Mouse (Mus musculus) forelimb bud, embryonic 11.5 days (tissue): ENCODE data around the gene Rptor.
A peak's percentile ranks its signal among the peaks of the same experiment; 100 is the strongest.

ENCODE experiments used
- DNase-seq: peaks from one replicate; pipeline ENCODE4 v3.0.0-alpha.2; 2012; ENCODE audit warnings: low read depth, low spot score

Gene Rptor

GRCm38 (mm10) chr11:119738990-119739846 lies 136.5 kb downstream of the Rptor start:
- DNase-seq: no peak

GRCm38 (mm10) chr11:119741401-119741800 lies 138.7 kb downstream of the Rptor start:
- DNase-seq: no peak

- DNase-seq: peak; percentile 49
These were observed 141.7 kb downstream of the Rptor start for GRCm38 (mm10) chr11:119744436-119744835.

GRCm38 (mm10) chr11:119745333-119745732 lies 142.6 kb downstream of the Rptor start:
- peak; percentile 10 for DNase-seq

GRCm38 (mm10) chr11:119754459-119754858 lies 151.8 kb downstream of the Rptor start:
- no peak for DNase-seq

- no peak for DNase-seq
These were observed 155.5 kb downstream of the Rptor start for GRCm38 (mm10) chr11:119758214-119758613.

GRCm38 (mm10) chr11:119758705-119759327 lies 156.1 kb downstream of the Rptor start:
- DNase-seq: no peak

GRCm38 (mm10) chr11:119762911-119763310 lies 160.2 kb downstream of the Rptor start:
- no peak for DNase-seq

- DNase-seq: no peak
These were observed 163.3 kb downstream of the Rptor start for GRCm38 (mm10) chr11:119766023-119766422.

GRCm38 (mm10) chr11:119766782-119767459 lies 164.2 kb downstream of the Rptor start:
- no peak for DNase-seq

- DNase-seq: no peak
These were observed 164.8 kb downstream of the Rptor start for GRCm38 (mm10) chr11:119767525-119767924.

- DNase-seq: no peak
These were observed 165.8 kb downstream of the Rptor start for GRCm38 (mm10) chr11:119768511-119768910.

- DNase-seq: no peak
These were observed 167.0 kb downstream of the Rptor start for GRCm38 (mm10) chr11:119769666-119770065.

GRCm38 (mm10) chr11:119770985-119771384 lies 168.3 kb downstream of the Rptor start:
- DNase-seq: no peak

GRCm38 (mm10) chr11:119772896-119773295 lies 170.2 kb downstream of the Rptor start:
- no peak for DNase-seq

GRCm38 (mm10) chr11:119775076-119775760 lies 172.5 kb downstream of the Rptor start:
- no peak for DNase-seq

GRCm38 (mm10) chr11:119777236-119777635 lies 174.5 kb downstream of the Rptor start:
- no peak for DNase-seq

GRCm38 (mm10) chr11:119777872-119778271 lies 175.2 kb downstream of the Rptor start:
- DNase-seq: no peak

GRCm38 (mm10) chr11:119780290-119780689 lies 177.6 kb downstream of the Rptor start:
- no peak for DNase-seq

- DNase-seq: no peak
These were observed 178.5 kb downstream of the Rptor start for GRCm38 (mm10) chr11:119781165-119781564.

- DNase-seq: no peak
These were observed 179.0 kb downstream of the Rptor start for GRCm38 (mm10) chr11:119781726-119782125.

- no peak for DNase-seq
These were observed 180.9 kb downstream of the Rptor start for GRCm38 (mm10) chr11:119783653-119784052.
